Mouse (Mus musculus) limb, embryonic 13.5 days (tissue): ENCODE measurements at regions not wholly inside any gene's neighbourhood (a gene's known extent, or its start where the extent isn't known, plus 50 kb on each side); places are given as distances from the start of the nearest gene placed in this dataset.
"Not testable (repeated sequence)": the region's sequence is repeated elsewhere in the genome, so short reads cannot be mapped to it uniquely, and the experiment has no call there.

Source experiments
- ATAC-seq: fragments of 200-750 bp; cut with Nextera tagmentation; 2 replicates; pipeline ENCODE4 v1.8.0; 2017; ENCODE audit warnings: low read depth, moderate number of reproducible peaks, moderate TSS enrichment; ENCODE audit not compliant: low FRiP score
- H3K27ac ChIP-seq: fragments of 300-500 bp; sonication (generic); 2 replicates; pipeline ENCODE4 v1.5.1; 2015; ENCODE audit warnings: inconsistent platforms, mild to moderate bottlenecking, moderate library complexity
- H3K27me3 ChIP-seq: fragments of 300-500 bp; sonication (generic); 2 replicates; pipeline ENCODE4 v1.6.1; 2015; ENCODE audit warnings: mild to moderate bottlenecking, inconsistent platforms
- H3K36me3 ChIP-seq: fragments of 300-500 bp; sonication (generic); 2 replicates; pipeline ENCODE4 v1.6.1; 2015; ENCODE audit warnings: inconsistent platforms, mild to moderate bottlenecking, moderate library complexity
- H3K4me1 ChIP-seq: fragments of 300-500 bp; sonication (generic); 2 replicates; pipeline ENCODE4 v1.6.1; 2015; ENCODE audit warnings: inconsistent platforms
- H3K4me2 ChIP-seq: fragments of 300-500 bp; sonication (generic); replicated peaks from 2 replicates; pipeline ENCODE4 v1.6.1; 2015; ENCODE audit warnings: inconsistent platforms, mild to moderate bottlenecking, moderate library complexity
- H3K4me3 ChIP-seq: fragments of 300-500 bp; sonication (generic); 2 replicates; pipeline ENCODE4 v1.5.1; 2015; ENCODE audit warnings: moderate library complexity, mild to moderate bottlenecking, inconsistent platforms
- H3K9ac ChIP-seq: fragments of 300-500 bp; sonication (generic); 2 replicates; pipeline ENCODE4 v1.6.1; 2015; ENCODE audit warnings: mild to moderate bottlenecking, inconsistent platforms
- H3K9me3 ChIP-seq: fragments of 300-500 bp; sonication (generic); 2 replicates; pipeline ENCODE4 v1.6.1; 2016; ENCODE audit warnings: inconsistent platforms
- WGBS: fragments of 180-500 bp; shearing (Covaris S2); methylation state at CpG from one replicate; pipeline ENCODE4 v1.1.7; 2015; 5-methylcytosine and 5-hydroxymethylcytosine counted together

- 72% methylated on average over 4 of the region's 4 CpGs for WGBS
Observed at GRCm38 (mm10) chr15:4206371-4206770, 168.9 kb upstream of the Plcxd3 start.

DNA sequence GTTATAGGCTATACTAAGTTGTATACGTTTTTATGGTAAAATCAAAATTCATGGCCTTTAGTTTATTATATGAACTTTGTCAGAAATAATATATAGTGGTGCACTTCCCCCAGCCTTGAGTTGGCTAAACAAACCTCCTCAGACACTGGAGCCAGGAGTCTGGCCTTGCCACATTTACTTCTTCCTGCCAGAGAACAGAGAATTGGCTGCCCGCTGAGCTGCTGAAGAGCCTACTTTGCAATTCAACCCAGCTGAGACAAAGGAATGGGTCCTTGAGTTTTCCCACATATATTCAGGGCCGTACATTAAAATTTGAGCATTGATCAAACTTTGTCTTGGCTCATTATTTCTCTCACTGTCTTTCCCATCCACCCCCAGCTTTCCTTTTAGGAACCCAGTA lies 161.9 kb upstream of the Plcxd3 start:
- no peak overlapping the region for H3K4me2 ChIP-seq
- no peak overlapping the region for H3K27ac ChIP-seq
- no peaks in the 10 kb centered on the region for H3K27me3 ChIP-seq
- H3K4me1 ChIP-seq, result no peaks in the 10 kb centered on the region
- H3K9me3 ChIP-seq, result no peaks in the 10 kb centered on the region
- WGBS, result 79% methylated on average over 3 of the region's 3 CpGs
- no peak for ATAC-seq
- H3K36me3 ChIP-seq, result no peaks in the 10 kb centered on the region
- no peak overlapping the region for H3K9ac ChIP-seq
- no peak overlapping the region for H3K4me3 ChIP-seq

More at GRCm38 (mm10) chr15:4206371-4206770, 168.9 kb upstream of the Plcxd3 start:
- Histone ChIP-seq H3K27me3 (no peaks in the 10 kb centered on the region), H3K4me2 (no peak overlapping the region), H3K9ac (no peak overlapping the region), H3K36me3 (no peaks in the 10 kb centered on the region), H3K4me1 (no peaks in the 10 kb centered on the region), H3K9me3 (no peaks in the 10 kb centered on the region), H3K4me3 (no peak overlapping the region), H3K27ac (no peak overlapping the region)
- no peak for ATAC-seq

GRCm38 (mm10) chr15:4219102-4219501 lies 156.2 kb upstream of the Plcxd3 start:
- no peak overlapping the region for H3K4me3 ChIP-seq
- H3K4me1 ChIP-seq, result no peaks in the 10 kb centered on the region
- H3K9me3 ChIP-seq, result no peaks in the 10 kb centered on the region
- no peak for ATAC-seq
- no peak overlapping the region for H3K9ac ChIP-seq
- H3K4me2 ChIP-seq, result no peak overlapping the region
- H3K27ac ChIP-seq, result no peak overlapping the region
- WGBS, result 79% methylated on average over 4 of the region's 4 CpGs
- no peaks in the 10 kb centered on the region for H3K27me3 ChIP-seq
- H3K36me3 ChIP-seq, result no peaks in the 10 kb centered on the region

GRCm38 (mm10) chr15:4228055-4228454 lies 147.2 kb upstream of the Plcxd3 start:
- H3K36me3 ChIP-seq, result no peaks in the 10 kb centered on the region
- no peaks in the 10 kb centered on the region for H3K4me1 ChIP-seq
- H3K4me2 ChIP-seq, result no peak overlapping the region
- no peak overlapping the region for H3K4me3 ChIP-seq
- WGBS, result 34% methylated on average over 6 of the region's 6 CpGs
- H3K9ac ChIP-seq, result no peak overlapping the region
- H3K27me3 ChIP-seq, result no peaks in the 10 kb centered on the region
- H3K9me3 ChIP-seq, result no peaks in the 10 kb centered on the region
- no peak overlapping the region for H3K27ac ChIP-seq
- peak; percentile 61 for ATAC-seq

DNA sequence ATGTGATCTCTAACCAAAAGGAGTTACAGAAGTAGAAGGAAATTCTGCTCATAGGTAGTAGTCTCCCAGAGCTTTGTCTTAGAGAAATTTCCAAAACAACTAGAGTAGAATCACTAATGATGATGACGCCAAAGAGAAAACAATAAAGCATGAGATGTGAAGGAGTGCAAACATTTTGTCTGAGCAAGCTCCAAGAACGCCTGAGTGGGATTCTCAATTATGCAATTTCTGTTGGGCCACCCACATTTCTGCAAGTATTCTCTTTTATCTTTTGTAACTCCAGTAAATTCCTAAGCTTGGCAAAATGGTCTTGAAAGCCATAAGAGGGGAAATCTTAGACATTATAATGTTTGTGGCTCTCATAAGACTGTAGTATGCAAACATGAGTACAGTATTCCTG lies 134.6 kb upstream of the Plcxd3 start:
- 75% methylated on average over 2 of the region's 2 CpGs for WGBS
- H3K4me3 ChIP-seq, result no peak overlapping the region
- H3K9me3 ChIP-seq, result no peaks in the 10 kb centered on the region

DNA sequence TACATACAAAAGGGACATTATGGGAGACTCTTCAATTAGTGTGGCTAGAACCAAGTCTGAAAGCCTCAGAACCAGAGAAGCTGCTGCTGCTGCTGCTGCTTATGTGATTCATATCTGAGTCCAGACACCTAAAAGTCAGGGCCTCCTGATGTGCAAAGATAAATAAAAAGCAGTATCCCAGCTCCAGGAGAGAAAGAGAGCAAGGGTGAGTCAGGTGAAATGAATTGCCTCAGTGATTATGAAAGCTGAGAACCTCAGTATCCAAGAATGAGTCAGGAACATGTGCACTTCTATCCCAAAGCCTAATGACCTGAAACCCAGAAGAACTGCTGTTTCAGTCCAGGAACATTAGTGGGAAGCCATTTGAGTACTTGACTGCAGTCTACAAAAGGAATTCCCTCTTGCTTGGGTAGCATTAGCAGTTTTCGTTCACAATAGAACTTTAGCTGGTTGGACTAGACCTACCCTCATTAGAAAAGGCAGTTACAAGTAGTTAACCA lies 127.6 kb upstream of the Plcxd3 start:
- no peak overlapping the region for H3K27ac ChIP-seq
- no peaks in the 10 kb centered on the region for H3K36me3 ChIP-seq
- H3K4me1 ChIP-seq, result no peaks in the 10 kb centered on the region
- H3K4me2 ChIP-seq, result no peak overlapping the region
- WGBS, result 78% methylated on average over 1 of the region's 1 CpGs
- no peaks in the 10 kb centered on the region for H3K27me3 ChIP-seq
- no peak overlapping the region for H3K9ac ChIP-seq
- H3K4me3 ChIP-seq, result no peak overlapping the region
- ATAC-seq, result no peak
- H3K9me3 ChIP-seq, result no peaks in the 10 kb centered on the region

More for the DNA sequence above, 134.6 kb upstream of the Plcxd3 start:
- no peak for ATAC-seq
- Histone ChIP-seq H3K27ac (no peak overlapping the region), H3K36me3 (no peaks in the 10 kb centered on the region), H3K9ac (no peak overlapping the region), H3K4me1 (no peaks in the 10 kb centered on the region), H3K27me3 (no peaks in the 10 kb centered on the region), H3K4me2 (no peak overlapping the region)

DNA sequence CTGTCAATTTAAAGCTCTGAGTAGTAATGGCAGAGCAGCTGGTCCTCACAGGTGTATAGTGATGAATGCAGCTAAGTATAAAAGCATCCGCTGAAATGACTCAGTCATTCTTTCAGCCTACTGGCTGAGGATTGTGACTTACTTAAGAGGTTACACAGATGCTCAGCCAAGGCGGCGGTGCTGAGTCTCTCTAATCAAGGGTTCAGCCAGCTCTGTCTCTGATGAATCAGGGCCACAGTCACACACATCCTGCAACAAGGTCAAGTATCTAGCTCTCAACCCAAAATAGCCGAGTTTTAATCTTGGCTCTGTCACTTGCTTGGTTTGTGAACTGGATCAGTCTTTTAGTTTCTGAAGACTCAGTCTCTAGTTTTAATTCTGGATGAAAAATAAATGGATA lies 110.7 kb upstream of the Plcxd3 start:
- no peak for ATAC-seq
- H3K9me3 ChIP-seq, result no peaks in the 10 kb centered on the region
- H3K27me3 ChIP-seq, result no peaks in the 10 kb centered on the region
- H3K4me2 ChIP-seq, result no peak overlapping the region
- H3K9ac ChIP-seq, result no peak overlapping the region
- no peak overlapping the region for H3K4me3 ChIP-seq
- 84% methylated on average over 4 of the region's 4 CpGs for WGBS
- no peak overlapping the region for H3K27ac ChIP-seq
- H3K4me1 ChIP-seq, result no peaks in the 10 kb centered on the region
- no peaks in the 10 kb centered on the region for H3K36me3 ChIP-seq

GRCm38 (mm10) chr15:4269835-4270234 lies 105.5 kb upstream of the Plcxd3 start:
- H3K27ac ChIP-seq, result no peak overlapping the region
- no peaks in the 10 kb centered on the region for H3K9me3 ChIP-seq
- no peaks in the 10 kb centered on the region for H3K36me3 ChIP-seq
- H3K4me1 ChIP-seq, result no peaks in the 10 kb centered on the region
- no peaks in the 10 kb centered on the region for H3K27me3 ChIP-seq
- no peak overlapping the region for H3K4me2 ChIP-seq
- no peak overlapping the region for H3K4me3 ChIP-seq
- no peak for ATAC-seq
- H3K9ac ChIP-seq, result no peak overlapping the region
- 90% methylated on average over 2 of the region's 2 CpGs for WGBS

- no peak for ATAC-seq
- H3K4me3 ChIP-seq, result no peak overlapping the region
- H3K4me1 ChIP-seq, result no peaks in the 10 kb centered on the region
- no peaks in the 10 kb centered on the region for H3K27me3 ChIP-seq
- H3K9me3 ChIP-seq, result no peaks in the 10 kb centered on the region
- H3K4me2 ChIP-seq, result no peak overlapping the region
- 86% methylated on average over 2 of the region's 2 CpGs for WGBS
- no peak overlapping the region for H3K9ac ChIP-seq
- no peak overlapping the region for H3K27ac ChIP-seq
- H3K36me3 ChIP-seq, result no peaks in the 10 kb centered on the region
Observed at GRCm38 (mm10) chr15:4277011-4277410, 98.3 kb upstream of the Plcxd3 start.

DNA sequence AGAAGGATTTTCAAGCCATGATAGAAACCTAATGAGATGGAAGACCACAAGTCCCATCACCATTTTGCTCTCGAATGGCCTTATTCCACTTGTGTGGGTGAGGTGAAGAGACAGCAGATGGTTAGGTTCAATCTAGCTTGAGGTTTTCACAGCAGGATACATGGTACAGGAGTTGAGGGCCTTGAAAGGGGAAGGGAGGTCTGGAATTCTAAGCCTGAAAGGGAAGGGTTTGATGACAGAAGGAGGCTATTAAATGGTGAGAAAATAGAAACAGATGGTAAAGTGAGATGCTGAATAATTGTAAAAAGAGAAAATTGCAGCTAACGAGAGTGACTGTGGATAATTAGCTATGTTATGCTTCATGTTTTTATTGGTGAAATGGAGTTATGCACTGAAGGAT lies 67.8 kb upstream of the Plcxd3 start:
- Histone ChIP-seq H3K27me3 (no peaks in the 10 kb centered on the region), H3K4me3 (no peak overlapping the region), H3K4me1 (no peaks in the 10 kb centered on the region), H3K36me3 (no peaks in the 10 kb centered on the region), H3K9me3 (no peaks in the 10 kb centered on the region), H3K4me2 (no peak overlapping the region), H3K27ac (no peak overlapping the region), H3K9ac (no peak overlapping the region)
- no peak for ATAC-seq
- WGBS, result 43% methylated on average over 2 of the region's 2 CpGs

DNA sequence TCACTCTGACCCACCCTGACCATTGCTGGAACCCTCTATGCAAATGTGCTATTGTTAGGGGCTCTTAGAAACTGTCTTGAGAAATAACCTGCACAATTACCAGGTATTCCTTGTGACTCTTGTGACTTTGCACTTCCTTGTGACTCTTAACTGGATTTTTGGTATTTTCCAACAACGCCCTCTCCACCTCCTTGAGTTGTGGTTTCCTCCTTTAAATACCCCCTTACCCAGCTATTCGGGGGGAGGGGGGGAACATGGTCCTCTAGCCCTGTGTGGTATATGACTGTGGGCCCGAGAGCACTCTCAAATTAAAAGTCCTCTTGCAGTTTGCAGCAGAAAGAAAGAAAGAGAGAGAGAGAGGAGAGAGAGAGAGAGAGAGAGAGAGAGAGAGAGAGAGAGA lies 61.6 kb upstream of the Plcxd3 start:
- not testable (repeated sequence) for H3K36me3 ChIP-seq, H3K4me2 ChIP-seq, H3K9me3 ChIP-seq, H3K27ac ChIP-seq, H3K4me1 ChIP-seq, ATAC-seq, H3K4me3 ChIP-seq, H3K9ac ChIP-seq, H3K27me3 ChIP-seq
- WGBS, result 75% methylated on average over 3 of the region's 3 CpGs

GRCm38 (mm10) chr15:4315897-4316296 lies 59.4 kb upstream of the Plcxd3 start:
- Histone ChIP-seq H3K9ac (no peak overlapping the region), H3K4me2 (no peak overlapping the region), H3K27ac (no peak overlapping the region), H3K27me3 (no peaks in the 10 kb centered on the region), H3K4me1 (peaks cover 10% of the 10 kb centered on the region), H3K4me3 (no peak overlapping the region), H3K36me3 (no peaks in the 10 kb centered on the region), H3K9me3 (no peaks in the 10 kb centered on the region)
- ATAC-seq, result no peak
- 28% methylated on average over 3 of the region's 3 CpGs for WGBS
